Mouse (Mus musculus): ENCODE measurements at regions not wholly inside any gene's neighbourhood (a gene's known extent, or its start where the extent isn't known, plus 50 kb on each side); places are given as distances from the start of the nearest gene placed in this dataset.
"Not testable (repeated sequence)": the region's sequence is repeated elsewhere in the genome, so short reads cannot be mapped to it uniquely, and the experiment has no call there.

- DNase-seq (ENCODE audit: low spot score): no peak
These were observed 196.2 kb upstream of the Speer4f2 start for GRCm38 (mm10) chr5:17176771-17177170.

GRCm38 (mm10) chr5:17208554-17209283 is 164.3 kb upstream of the Speer4f2 start:
- no peak for DNase-seq (ENCODE audit: low spot score)

GRCm38 (mm10) chr5:17210723-17211245 is 162.2 kb upstream of the Speer4f2 start:
- DNase-seq (ENCODE audit: low spot score): no peak

- DNase-seq (ENCODE audit: low spot score): not testable (repeated sequence)
These were observed 149.4 kb upstream of the Speer4f2 start for GRCm38 (mm10) chr5:17223542-17223941.

- DNase-seq (ENCODE audit: low spot score): no peak
These were observed 125.0 kb upstream of the Speer4f2 start for GRCm38 (mm10) chr5:17247732-17248606.

- DNase-seq (ENCODE audit: low spot score): no peak
These were observed 112.2 kb upstream of the Speer4f2 start for GRCm38 (mm10) chr5:17260541-17261325.

- DNase-seq (ENCODE audit: low spot score): no peak
These were observed 110.9 kb upstream of the Speer4f2 start for GRCm38 (mm10) chr5:17262126-17262525.

GRCm38 (mm10) chr5:17271153-17271552 is 101.8 kb upstream of the Speer4f2 start:
- no peak for DNase-seq (ENCODE audit: low spot score)

- DNase-seq (ENCODE audit: low spot score): no peak
These were observed 101.1 kb upstream of the Speer4f2 start for GRCm38 (mm10) chr5:17271722-17272479.

- no peak for DNase-seq (ENCODE audit: low spot score)
These were observed 97.6 kb upstream of the Speer4f2 start for GRCm38 (mm10) chr5:17275346-17275745.

- no peak for DNase-seq (ENCODE audit: low spot score)
These were observed 96.0 kb upstream of the Speer4f2 start for GRCm38 (mm10) chr5:17276782-17277578.

GRCm38 (mm10) chr5:17280203-17280602 is 92.8 kb upstream of the Speer4f2 start:
- DNase-seq (ENCODE audit: low spot score): no peak

- no peak for DNase-seq (ENCODE audit: low spot score)
These were observed 92.0 kb upstream of the Speer4f2 start for GRCm38 (mm10) chr5:17280951-17281350.

- no peak for DNase-seq (ENCODE audit: low spot score)
These were observed 84.0 kb upstream of the Speer4f2 start for GRCm38 (mm10) chr5:17289028-17289427.

GRCm38 (mm10) chr5:17292559-17292958 is 80.4 kb upstream of the Speer4f2 start:
- no peak for DNase-seq (ENCODE audit: low spot score)

GRCm38 (mm10) chr5:17296571-17297035 is 76.4 kb upstream of the Speer4f2 start:
- DNase-seq (ENCODE audit: low spot score): no peak

GRCm38 (mm10) chr5:17299846-17300245 is 73.1 kb upstream of the Speer4f2 start:
- no peak for DNase-seq (ENCODE audit: low spot score)

- no peak for DNase-seq (ENCODE audit: low spot score)
These were observed 51.5 kb upstream of the Speer4f2 start for GRCm38 (mm10) chr5:17321501-17321900.
